Mouse (Mus musculus) kidney, adult 9 months (tissue): ENCODE results near the gene Gm49369.
"Not testable (repeated sequence)": the region's sequence is repeated elsewhere in the genome, so short reads cannot be mapped to it uniquely, and the experiment has no call there.

Experiments
- DNase-seq: peaks from one replicate; pipeline ENCODE4 v3.0.0; 2022

Gene Gm49369

GRCm38 (mm10) chr7:142382567-142382966 lies at the start of gene Gm49369:
Gene Gm49369, minus strand, starts transcription at chr7:142382667.
- no peak for DNase-seq

GRCm38 (mm10) chr7:142431106-142431505 lies 48.6 kb upstream of the Gm49369 start:
- no peak for DNase-seq

- DNase-seq: no peak
Measured at GRCm38 (mm10) chr7:142430160-142430678, 47.8 kb upstream of the Gm49369 start.

GRCm38 (mm10) chr7:142428213-142428612 lies 45.7 kb upstream of the Gm49369 start:
- DNase-seq: no peak

GRCm38 (mm10) chr7:142425641-142426213 lies 43.3 kb upstream of the Gm49369 start:
- DNase-seq: peak; percentile 32

DNA sequence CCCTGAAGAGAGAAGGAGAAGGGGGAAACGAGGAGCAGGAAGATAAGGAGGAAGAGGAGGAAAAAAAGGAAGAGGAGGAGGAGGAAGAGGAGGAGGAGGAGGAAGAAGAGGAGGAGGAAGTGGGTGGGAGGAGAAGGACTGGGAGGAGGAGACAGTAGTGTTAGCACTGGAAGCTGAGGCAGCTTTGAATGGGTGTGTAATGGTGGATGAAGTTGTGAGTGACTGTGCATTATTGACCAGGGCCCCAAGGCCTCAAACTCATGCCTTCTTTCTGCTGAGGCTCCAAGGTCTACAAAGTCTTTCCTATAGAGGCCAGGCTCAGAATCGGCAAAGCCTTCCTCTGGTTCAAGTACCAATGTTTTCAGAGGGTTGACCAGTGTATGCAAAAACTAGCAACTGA lies 39.4 kb upstream of the Gm49369 start:
- no peak for DNase-seq

DNA sequence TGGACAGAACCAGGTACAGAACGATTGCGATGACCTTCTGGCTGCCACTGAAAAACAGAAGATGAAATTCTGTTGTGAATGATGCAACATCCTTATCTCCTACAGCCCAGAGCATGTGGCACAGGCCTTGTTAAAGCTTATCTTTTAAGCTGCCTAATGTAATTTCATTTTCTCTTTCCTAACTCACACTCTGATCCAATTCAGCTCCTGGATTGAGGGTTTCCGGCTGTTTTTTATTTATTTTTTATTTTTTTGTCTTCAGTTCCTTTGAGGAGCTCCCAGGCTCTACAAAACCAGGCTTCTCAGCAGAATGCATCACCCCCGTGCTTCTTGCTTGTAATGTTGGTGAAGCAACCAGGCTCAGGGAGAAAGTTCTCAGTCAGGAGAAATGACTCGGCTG lies 37.4 kb upstream of the Gm49369 start:
- no peak for DNase-seq

DNA sequence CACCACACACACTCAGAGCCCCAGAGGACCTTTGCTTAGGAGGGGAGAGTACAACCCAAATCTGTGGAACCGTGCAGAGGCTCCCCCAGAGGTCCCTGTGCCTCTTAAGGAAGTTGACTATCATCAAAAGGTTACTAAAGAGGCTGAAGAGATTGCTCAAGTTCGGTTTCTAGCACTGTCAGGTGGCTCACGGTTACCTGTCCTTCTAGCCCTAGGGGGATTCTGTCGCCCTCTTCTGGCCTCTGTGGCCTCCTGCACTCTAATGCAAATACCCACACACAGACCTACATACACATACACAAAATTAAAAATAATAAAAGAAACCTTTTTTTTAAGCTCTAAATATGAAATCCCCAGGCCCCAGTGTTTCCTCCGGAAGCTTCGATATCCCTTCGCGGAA lies 36.2 kb upstream of the Gm49369 start:
- no peak for DNase-seq

DNA sequence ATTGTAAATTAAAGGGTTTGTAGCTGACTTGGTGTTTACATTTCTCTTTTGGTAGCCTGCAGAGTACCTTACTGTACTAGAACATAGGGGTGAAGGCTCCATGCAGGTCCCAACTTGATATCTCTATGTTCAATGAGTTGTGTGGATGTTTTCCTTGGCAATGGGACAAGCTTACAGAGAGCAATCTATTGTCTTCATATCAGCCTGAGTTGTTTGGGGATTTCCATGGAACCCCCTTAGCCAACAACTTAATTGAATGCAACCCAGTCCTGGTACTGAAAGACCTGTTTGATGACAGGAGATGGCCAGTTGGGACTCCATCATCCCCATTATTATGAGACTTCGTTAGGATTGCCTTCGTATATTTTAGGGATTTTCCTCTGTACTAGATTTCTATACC lies 35.6 kb upstream of the Gm49369 start:
- DNase-seq: no peak

- DNase-seq: no peak
Measured at GRCm38 (mm10) chr7:142416225-142416624, 33.8 kb upstream of the Gm49369 start.

- DNase-seq: no peak
Measured at GRCm38 (mm10) chr7:142415314-142415713, 32.8 kb upstream of the Gm49369 start.

- DNase-seq: no peak
Measured at GRCm38 (mm10) chr7:142413285-142413684, 30.8 kb upstream of the Gm49369 start.

DNA sequence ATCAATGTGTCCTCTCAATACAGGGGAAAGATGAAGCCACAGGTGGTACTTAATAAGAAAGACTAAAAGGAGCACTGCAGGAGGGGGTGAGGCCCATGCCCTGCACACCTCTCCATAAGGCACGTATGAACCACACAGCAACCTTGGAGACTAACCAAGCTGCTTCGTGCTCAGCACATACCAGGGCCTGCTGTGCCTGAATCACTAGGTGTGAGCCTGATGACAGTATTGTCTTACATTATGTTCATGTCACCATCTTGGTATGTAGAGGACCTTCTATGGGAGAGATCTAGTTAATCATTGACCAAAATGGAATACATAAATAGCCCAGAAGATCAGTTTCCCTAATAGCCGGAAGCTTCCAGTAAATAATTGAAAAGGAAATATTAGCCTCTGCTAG lies 27.1 kb upstream of the Gm49369 start:
- DNase-seq: no peak

- DNase-seq: no peak
Measured at GRCm38 (mm10) chr7:142408686-142409085, 26.2 kb upstream of the Gm49369 start.

DNA sequence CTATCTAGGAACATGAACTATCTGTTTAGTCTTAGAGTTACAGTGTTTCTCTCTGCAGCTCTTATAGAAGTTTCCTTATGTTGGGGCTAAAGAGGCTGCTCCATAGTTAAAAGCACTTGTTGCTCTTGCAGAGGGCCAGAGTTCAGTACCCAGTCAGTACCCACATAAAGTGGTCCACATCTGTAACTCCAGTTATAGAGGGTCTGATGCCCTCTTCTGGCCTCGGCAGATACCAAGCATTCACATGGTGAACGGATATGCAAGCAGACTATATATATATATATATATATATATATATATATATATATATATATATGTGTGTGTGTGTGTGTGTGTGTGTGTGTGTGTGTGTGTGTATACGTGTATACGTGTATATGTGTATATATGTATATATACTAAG lies 25.5 kb upstream of the Gm49369 start:
- DNase-seq: no peak

- not testable (repeated sequence) for DNase-seq
Measured at GRCm38 (mm10) chr7:142405134-142405533, 22.7 kb upstream of the Gm49369 start.

- no peak for DNase-seq
Measured at GRCm38 (mm10) chr7:142403591-142403990, 21.1 kb upstream of the Gm49369 start.

GRCm38 (mm10) chr7:142400750-142401142 lies 18.3 kb upstream of the Gm49369 start:
- no peak for DNase-seq

GRCm38 (mm10) chr7:142400112-142400749 lies 17.8 kb upstream of the Gm49369 start:
- DNase-seq: no peak

DNA sequence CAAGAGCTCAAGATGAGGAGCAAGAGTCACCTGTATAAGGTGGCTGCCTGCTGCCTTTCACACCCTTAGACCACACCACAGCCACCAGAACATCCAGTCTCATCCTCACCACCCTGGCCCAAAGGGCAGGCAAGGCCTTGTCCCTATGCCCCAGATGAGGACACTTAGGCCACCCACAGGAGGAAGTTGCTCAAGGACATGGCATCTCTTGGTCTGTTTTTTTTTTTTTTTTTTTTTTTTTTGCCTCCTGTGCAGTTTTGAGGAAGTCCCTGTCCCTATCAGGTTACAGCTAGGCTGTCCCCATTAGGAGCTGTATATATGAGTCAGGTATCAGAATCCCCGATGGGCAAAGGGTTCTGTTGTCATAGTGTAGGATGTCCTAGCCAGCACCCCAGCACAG lies 16.8 kb upstream of the Gm49369 start:
- no peak for DNase-seq

DNA sequence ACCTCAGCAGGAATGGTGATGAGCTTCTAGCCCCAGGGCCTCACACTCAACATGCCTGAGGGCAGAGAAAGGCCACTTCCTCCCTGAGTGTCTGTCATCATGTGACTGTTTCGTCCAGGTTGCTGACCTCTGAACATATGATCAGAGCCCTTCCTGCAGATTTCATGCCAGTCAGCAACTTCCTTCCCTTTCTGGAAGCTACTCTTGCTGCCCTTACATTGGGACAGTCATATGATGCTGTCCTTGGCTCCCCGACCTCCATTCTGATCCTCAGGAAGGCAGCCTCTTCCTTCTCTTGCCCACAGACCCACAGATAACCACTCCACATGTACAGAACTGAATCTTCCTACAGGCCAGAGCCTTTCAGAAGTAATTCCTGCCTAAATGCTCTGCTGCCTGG lies 15.6 kb upstream of the Gm49369 start:
- peak; percentile 55 for DNase-seq

DNA sequence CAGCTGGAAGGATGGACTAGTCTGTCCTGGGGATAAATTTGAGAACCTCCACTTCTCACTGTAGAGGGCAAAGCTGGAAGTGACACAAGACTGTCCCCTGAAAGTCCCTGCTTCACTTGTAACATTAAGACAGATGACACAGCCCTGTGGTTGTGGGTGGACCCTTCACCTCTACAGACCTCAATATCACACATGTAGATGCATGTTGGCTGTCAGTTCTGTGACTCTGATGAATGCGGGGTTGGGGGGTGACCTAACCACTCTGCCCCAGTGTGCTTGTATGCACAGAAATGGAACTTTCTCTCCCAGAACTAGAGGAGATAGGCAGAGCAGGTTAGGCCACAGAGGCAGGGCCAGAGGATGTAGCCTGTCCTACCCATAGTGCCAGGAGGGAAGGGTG lies 14.1 kb upstream of the Gm49369 start:
- no peak for DNase-seq

DNA sequence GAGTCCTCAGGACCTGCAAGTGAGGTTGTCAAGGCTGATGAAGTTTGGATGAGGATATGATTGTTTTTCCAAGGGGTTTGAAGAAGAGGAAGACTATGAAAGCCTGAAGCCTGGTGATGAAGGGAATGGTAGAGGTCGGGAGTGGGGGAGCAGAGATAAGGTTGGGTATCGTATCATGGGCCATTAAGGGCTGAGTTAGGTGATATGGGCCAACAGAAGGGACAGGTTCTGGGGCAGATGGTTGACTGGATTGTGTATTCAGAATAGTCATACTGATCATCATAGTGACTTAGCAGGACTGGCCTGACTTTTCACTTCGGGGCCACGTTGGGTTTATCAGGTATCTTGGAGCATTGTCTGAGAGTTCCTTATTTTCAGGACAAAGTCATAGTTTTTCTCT lies 13.0 kb upstream of the Gm49369 start:
- no peak for DNase-seq

DNA sequence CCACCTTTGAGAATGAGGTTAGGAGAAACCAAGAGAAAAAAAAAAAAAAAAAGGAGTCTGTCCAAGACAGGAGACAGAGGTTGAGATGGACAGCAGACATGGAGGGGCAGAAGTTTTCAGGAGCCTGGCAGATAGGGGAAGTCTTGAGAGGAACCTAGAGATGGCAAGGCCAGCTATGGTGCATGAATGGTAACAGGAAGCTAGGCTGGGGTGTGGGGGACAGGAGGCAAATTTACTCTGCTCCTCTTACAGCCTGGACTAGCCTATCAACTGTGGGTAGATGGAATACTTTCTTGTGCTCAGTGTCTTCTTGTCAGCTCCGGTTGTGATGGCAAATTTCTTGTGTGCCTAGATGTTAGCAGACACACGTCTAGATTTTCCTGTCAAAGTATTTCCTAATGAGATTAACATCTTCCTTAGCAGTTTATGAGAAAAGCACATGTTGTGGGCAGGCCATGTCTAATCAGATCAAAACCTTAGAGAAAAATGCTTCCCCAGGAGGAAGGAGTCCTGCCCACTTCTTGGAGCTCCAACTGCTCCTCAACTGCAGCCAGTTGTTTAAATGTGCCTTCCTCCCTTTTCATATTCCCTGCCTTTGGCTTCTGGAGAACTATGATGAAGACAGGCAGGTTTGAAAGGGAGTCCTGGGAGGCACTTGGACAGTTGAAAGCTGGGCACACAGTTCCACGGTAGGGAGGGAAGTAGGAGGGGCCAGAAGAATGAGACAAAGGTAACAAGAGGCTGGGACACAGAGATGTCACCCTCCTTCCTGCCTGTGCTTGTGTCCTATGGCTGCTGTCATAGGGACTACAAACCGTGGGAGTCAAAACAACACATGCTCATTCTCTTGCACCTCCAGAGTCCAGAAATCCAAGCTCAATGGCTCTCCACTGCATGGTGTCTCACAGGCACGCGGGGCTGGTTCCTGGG lies 12.1 kb upstream of the Gm49369 start:
- no peak for DNase-seq
